Mouse (Mus musculus): ENCODE data around the gene Baat. TPM values are rescaled to one million over a fixed set of nuclear protein-coding genes. Genes with fewer than 3 reads are reported as not detected.
A peak's percentile ranks its signal among the peaks of the same experiment; 100 is the strongest.

Gene Baat
- polyA plus RNA-seq (2015; fragmentation: Nextera tagmentation; extraction: Ambion mirVana): 0.11 TPM in 1 of 2 replicates, not detected in the other

DNA sequence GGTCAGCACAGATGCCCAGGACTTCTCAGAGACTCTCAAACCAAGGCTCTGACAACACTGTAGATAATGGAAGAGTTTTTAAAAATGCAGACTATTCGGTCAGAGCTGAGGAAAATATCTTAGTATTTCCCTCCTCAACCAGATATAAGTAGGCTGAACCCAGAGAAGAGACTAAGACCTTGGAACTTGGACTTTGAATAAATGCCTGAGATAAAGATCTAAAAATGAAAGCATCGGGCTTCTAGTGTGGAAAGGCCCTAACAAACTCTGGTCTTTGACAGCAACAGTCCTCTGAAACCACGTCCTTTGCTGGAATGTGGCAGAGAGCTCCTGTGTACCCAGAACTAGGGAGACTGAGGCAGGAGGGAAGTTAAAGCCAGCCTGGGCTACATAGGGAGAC is at the start of gene Baat:
TSS of gene Baat (minus strand) at position 172 of the 400 bp plus-strand sequence.
- no peaks in the 10 kb centered on the region for H3K9me3 ChIP-seq
- no peaks in the 10 kb centered on the region for H3K27me3 ChIP-seq
- H3K4me3 ChIP-seq: no peak within 1 kb of the TSS
- ATAC-seq (ENCODE audit: low FRiP score, low read depth): no peak
- H3K36me3 ChIP-seq: no peaks in the 10 kb centered on the region
- H3K4me2 ChIP-seq (replicated peaks): no peak within 1 kb of the TSS
- WGBS: 75% methylated on average over 3 of the region's 3 CpGs
- no peak within 1 kb of the TSS for H3K27ac ChIP-seq
- H3K4me1 ChIP-seq: no peaks in the 10 kb centered on the region
- H3K9ac ChIP-seq: no peak within 1 kb of the TSS

GRCm38 (mm10) chr4:49553380-49553779 is 47.0 kb upstream of the Baat start:
- Histone ChIP-seq H3K4me1 (no peaks in the 10 kb centered on the region), H3K9ac (no peak overlapping the region), H3K4me2 (replicated peaks) (no peak overlapping the region), H3K4me3 (no peak overlapping the region), H3K36me3 (no peaks in the 10 kb centered on the region), H3K27ac (no peak overlapping the region), H3K9me3 (no peaks in the 10 kb centered on the region), H3K27me3 (no peaks in the 10 kb centered on the region)
- ATAC-seq (ENCODE audit: low FRiP score, low read depth): no peak
- 72% methylated on average over 5 of the region's 5 CpGs for WGBS

- H3K4me2 ChIP-seq (replicated peaks): no peak within 1 kb of the TSS
- H3K36me3 ChIP-seq: no peaks in the 10 kb centered on the region
- H3K4me3 ChIP-seq: no peak within 1 kb of the TSS
- no peaks in the 10 kb centered on the region; the same call in 1 of the 2 replicates for H3K4me1 ChIP-seq
- no peaks in the 10 kb centered on the region for H3K9me3 ChIP-seq
- no peak within 1 kb of the TSS for H3K27ac ChIP-seq
- no peak within 1 kb of the TSS for H3K9ac ChIP-seq
- no peaks in the 10 kb centered on the region for H3K27me3 ChIP-seq
- WGBS: 54% methylated on average over 3 of the region's 3 CpGs
- ATAC-seq (ENCODE audit: low FRiP score, low read depth): no peak
Observed at GRCm38 (mm10) chr4:49549383-49549782, 43.0 kb upstream of the Baat start, which contains the start of gene Aldob. Aldob (minus strand) TSS chr4:49549546.

GRCm38 (mm10) chr4:49547544-49548219 is 41.3 kb upstream of the Baat start:
- Histone ChIP-seq H3K27me3 (no peaks in the 10 kb centered on the region), H3K4me3 (no peak overlapping the region), H3K9me3 (no peaks in the 10 kb centered on the region), H3K36me3 (no peaks in the 10 kb centered on the region), H3K4me1 (no peaks in the 10 kb centered on the region; the same call in 1 of the 2 replicates), H3K9ac (no peak overlapping the region), H3K4me2 (replicated peaks) (no peak overlapping the region), H3K27ac (no peak overlapping the region)
- no peak for ATAC-seq (ENCODE audit: low FRiP score, low read depth)
- WGBS: 84% methylated on average over 7 of the region's 7 CpGs

- Histone ChIP-seq H3K4me1 (no peaks in the 10 kb centered on the region; the same call in 1 of the 2 replicates), H3K9me3 (no peaks in the 10 kb centered on the region), H3K27ac (no peak overlapping the region), H3K27me3 (no peaks in the 10 kb centered on the region), H3K36me3 (no peaks in the 10 kb centered on the region), H3K4me2 (replicated peaks) (no peak overlapping the region), H3K9ac (no peak overlapping the region), H3K4me3 (no peak overlapping the region)
- WGBS: 75% methylated on average over 6 of the region's 6 CpGs
- no peak for ATAC-seq (ENCODE audit: low FRiP score, low read depth)
Observed at GRCm38 (mm10) chr4:49546873-49547543, 40.7 kb upstream of the Baat start.

GRCm38 (mm10) chr4:49546026-49546425 is 39.7 kb upstream of the Baat start:
- ATAC-seq (ENCODE audit: low FRiP score, low read depth): no peak
- H3K9me3 ChIP-seq: no peaks in the 10 kb centered on the region
- no peaks in the 10 kb centered on the region for H3K27me3 ChIP-seq
- no peaks in the 10 kb centered on the region for H3K36me3 ChIP-seq
- H3K4me2 ChIP-seq (replicated peaks): no peak overlapping the region
- H3K9ac ChIP-seq: no peak overlapping the region
- WGBS: 94% methylated on average over 2 of the region's 2 CpGs
- no peak overlapping the region for H3K4me3 ChIP-seq
- no peak overlapping the region for H3K27ac ChIP-seq
- no peaks in the 10 kb centered on the region; the same call in 1 of the 2 replicates for H3K4me1 ChIP-seq

GRCm38 (mm10) chr4:49540966-49541365 is 34.6 kb upstream of the Baat start:
- Histone ChIP-seq H3K4me1 (no peaks in the 10 kb centered on the region; the same call in 1 of the 2 replicates), H3K4me3 (no peak overlapping the region), H3K27me3 (no peaks in the 10 kb centered on the region), H3K9ac (no peak overlapping the region), H3K36me3 (no peaks in the 10 kb centered on the region), H3K9me3 (no peaks in the 10 kb centered on the region), H3K4me2 (replicated peaks) (no peak overlapping the region), H3K27ac (no peak overlapping the region)
- WGBS: 74% methylated on average over 3 of the region's 3 CpGs
- no peak for ATAC-seq (ENCODE audit: low FRiP score, low read depth)

DNA sequence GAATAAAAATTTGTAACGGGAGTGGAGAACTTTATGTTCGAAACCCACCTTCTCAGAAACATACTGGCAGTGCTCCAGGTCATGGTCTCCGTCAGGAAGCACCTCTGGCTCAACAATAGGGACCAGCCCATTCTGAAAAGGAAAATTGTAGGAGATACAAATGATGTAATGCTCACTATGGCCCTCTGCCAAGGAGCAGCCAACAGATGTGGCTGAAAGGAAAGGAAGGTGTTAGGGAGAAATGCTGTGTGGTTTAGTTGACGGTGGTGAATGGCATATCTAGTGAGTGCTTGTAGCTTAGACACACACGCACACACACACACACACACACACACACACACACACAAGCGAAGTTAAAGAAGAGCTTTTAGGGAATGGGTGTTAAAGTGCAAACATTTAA is 33.3 kb upstream of the Baat start:
- ATAC-seq (ENCODE audit: low FRiP score, low read depth): no peak
- no peaks in the 10 kb centered on the region for H3K27me3 ChIP-seq
- no peak overlapping the region for H3K4me3 ChIP-seq
- H3K9ac ChIP-seq: no peak overlapping the region
- no peaks in the 10 kb centered on the region for H3K9me3 ChIP-seq
- 65% methylated on average over 6 of the region's 6 CpGs for WGBS
- no peaks in the 10 kb centered on the region for H3K4me1 ChIP-seq
- H3K36me3 ChIP-seq: no peaks in the 10 kb centered on the region
- H3K4me2 ChIP-seq (replicated peaks): no peak overlapping the region
- no peak overlapping the region for H3K27ac ChIP-seq

- no peak overlapping the region for H3K9ac ChIP-seq
- H3K4me1 ChIP-seq: no peaks in the 10 kb centered on the region
Observed at GRCm38 (mm10) chr4:49536671-49537070, 30.3 kb upstream of the Baat start.

DNA sequence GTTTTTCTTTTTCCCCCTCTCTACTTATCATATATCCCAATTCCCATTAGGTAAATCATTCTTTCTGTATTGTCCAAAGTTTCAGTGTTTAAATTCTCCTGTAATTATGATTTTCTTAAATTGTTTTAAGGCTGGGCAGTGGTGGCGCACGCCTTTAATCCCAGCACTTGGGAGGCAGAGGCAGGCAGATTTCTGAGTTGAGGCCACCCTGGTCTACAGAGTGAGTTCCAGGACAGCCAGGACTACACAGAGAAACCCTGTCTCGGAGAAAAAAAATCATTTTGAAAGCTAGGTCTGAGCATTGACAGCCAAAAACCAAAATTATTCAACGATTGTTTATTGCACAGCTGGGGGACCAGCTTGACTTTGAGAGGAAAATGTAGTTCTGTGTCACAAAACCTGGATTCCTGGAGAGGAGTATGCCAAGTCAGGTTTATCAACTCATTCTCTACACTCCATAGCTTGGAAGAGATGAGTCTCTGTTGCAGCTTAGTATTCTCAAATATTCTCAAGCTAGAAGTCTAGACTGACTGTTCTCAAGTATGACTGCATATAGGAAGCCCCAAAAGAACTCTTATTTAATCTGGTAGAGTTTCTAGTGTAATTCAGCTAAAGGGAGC is 29.4 kb upstream of the Baat start:
- H3K27me3 ChIP-seq: no peaks in the 10 kb centered on the region
- no peak overlapping the region for H3K27ac ChIP-seq
- no peaks in the 10 kb centered on the region for H3K4me1 ChIP-seq
- no peak overlapping the region for H3K9ac ChIP-seq
- H3K9me3 ChIP-seq: 0 out of 2 replicates have a peak, but pooled peaks cover 1% of the 10 kb centered on the region
- H3K4me2 ChIP-seq (replicated peaks): no peak overlapping the region
- ATAC-seq (ENCODE audit: low FRiP score, low read depth): no peak
- H3K36me3 ChIP-seq: peaks cover 18% of the 10 kb centered on the region
- WGBS: 95% methylated on average over 4 of the region's 4 CpGs
- H3K4me3 ChIP-seq: no peak overlapping the region

More at GRCm38 (mm10) chr4:49536671-49537070, 30.3 kb upstream of the Baat start:
- H3K4me2 ChIP-seq (replicated peaks): no peak overlapping the region
- no peak overlapping the region for H3K4me3 ChIP-seq
- no peak for ATAC-seq (ENCODE audit: low FRiP score, low read depth)
- H3K27me3 ChIP-seq: no peaks in the 10 kb centered on the region
- H3K9me3 ChIP-seq: no peaks in the 10 kb centered on the region
- no peak overlapping the region for H3K27ac ChIP-seq
- H3K36me3 ChIP-seq: peaks cover 13% of the 10 kb centered on the region
- WGBS: 86% methylated on average over 4 of the region's 4 CpGs

GRCm38 (mm10) chr4:49535036-49535435 is 28.7 kb upstream of the Baat start:
- no peaks in the 10 kb centered on the region for H3K4me1 ChIP-seq
- H3K27me3 ChIP-seq: no peaks in the 10 kb centered on the region
- H3K4me2 ChIP-seq (replicated peaks): no peak overlapping the region
- ATAC-seq (ENCODE audit: low FRiP score, low read depth): no peak
- H3K4me3 ChIP-seq: no peak overlapping the region
- WGBS: 90% methylated on average over 3 of the region's 3 CpGs
- peaks cover 25% of the 10 kb centered on the region for H3K36me3 ChIP-seq
- H3K27ac ChIP-seq: no peak overlapping the region
- H3K9me3 ChIP-seq: peaks cover 9% of the 10 kb centered on the region
- no peak overlapping the region for H3K9ac ChIP-seq

- Histone ChIP-seq H3K4me2 (replicated peaks) (peak overlapping the region; percentile 71), H3K9ac (0 out of 2 replicates have a peak overlapping the region, but pooled peaks have one; percentile 78), H3K36me3 (peaks cover 36% of the 10 kb centered on the region), H3K9me3 (no peaks in the 10 kb centered on the region), H3K4me3 (peak overlapping the region; percentile 65; the same call in 1 of the 2 replicates), H3K27me3 (no peaks in the 10 kb centered on the region), H3K4me1 (peaks cover 18% of the 10 kb centered on the region), H3K27ac (no peak overlapping the region)
- WGBS: 79% methylated on average over 9 of the region's 9 CpGs
- ATAC-seq (ENCODE audit: low FRiP score, low read depth): no peak
Observed at GRCm38 (mm10) chr4:49522576-49522975, 16.2 kb upstream of the Baat start.

Measured in limb, embryonic 13.5 days (tissue).